Mouse (Mus musculus) cerebellum, adult 18-20 months (tissue): Measurements from ENCODE around the gene Cdh26.

Experiments used
- DNase-seq, 2 experiments: peaks; one replicate each; pipeline ENCODE4 v3.0.0; 2021

Cdh26 gene

DNA sequence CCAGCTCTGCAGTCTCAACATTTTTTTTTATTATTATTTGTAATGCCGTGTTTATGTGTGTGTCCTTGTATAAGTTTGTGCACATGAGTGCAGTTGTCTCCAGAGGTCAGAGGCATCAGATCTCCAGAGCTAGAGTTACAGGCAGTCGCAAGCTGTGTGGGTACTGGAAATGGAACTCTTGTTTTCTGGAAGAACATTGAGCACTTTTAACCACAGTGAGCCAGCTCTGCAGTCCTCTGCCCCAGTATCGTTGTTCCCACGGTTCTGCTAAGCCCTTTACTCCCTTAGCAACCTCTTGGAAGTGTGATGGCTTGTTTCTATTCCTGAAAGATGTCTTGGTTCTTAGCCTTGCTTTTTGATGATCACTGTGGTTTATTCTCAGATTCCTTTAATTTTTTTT, 19.1 kb downstream of the Cdh26 start:
- no peak for DNase-seq

DNA sequence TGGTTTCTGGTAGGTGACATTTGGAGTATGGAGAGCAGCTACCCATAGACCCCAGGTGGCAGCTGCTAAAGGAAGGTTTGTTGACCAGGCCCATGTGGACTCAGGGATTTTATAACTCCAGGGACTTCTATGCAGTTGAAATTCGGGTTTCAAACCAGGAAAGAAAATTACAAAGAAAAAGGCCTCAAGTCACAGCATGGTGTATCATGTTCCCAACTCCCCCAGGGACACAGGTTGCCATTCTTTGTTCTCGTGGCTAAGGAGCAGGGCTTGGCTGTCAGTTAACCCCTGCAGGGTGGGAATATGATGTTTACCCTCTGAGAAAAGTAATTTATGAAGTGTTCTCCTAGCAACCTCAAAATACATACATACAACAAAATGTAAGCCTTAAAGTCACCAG, 19.9 kb downstream of the Cdh26 start:
- DNase-seq = no peak

GRCm38 (mm10) chr2:178450961-178451360, 20.6 kb downstream of the Cdh26 start:
- no peak for DNase-seq

GRCm38 (mm10) chr2:178454664-178455516, 24.6 kb downstream of the Cdh26 start:
- no peak for DNase-seq

DNA sequence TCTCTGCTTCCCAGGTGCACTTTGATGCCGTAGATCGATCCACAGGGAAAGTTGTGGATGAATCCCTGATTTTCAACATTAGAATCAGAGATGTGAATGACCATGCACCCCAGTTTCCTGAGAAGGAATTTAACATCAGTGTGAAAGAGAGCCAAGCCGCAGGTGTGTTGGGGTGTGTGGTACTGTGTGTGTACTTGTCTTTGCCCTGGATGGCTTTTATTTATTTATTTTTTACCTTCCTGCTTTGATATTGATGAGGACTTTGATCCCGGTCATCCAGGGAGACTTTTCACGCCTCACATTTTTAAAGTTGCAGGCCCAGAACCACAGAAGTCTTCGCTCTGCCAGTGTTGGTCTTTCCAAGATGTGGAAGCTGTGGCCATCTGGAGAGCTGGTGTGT, 27.1 kb downstream of the Cdh26 start:
- DNase-seq = no peak

GRCm38 (mm10) chr2:178460353-178460752, 30.0 kb downstream of the Cdh26 start:
- no peak for DNase-seq

- DNase-seq = no peak
These were observed 41.5 kb downstream of the Cdh26 start for GRCm38 (mm10) chr2:178471546-178472480.

- no peak for DNase-seq
These were observed 43.6 kb downstream of the Cdh26 start for GRCm38 (mm10) chr2:178473916-178474315.

DNA sequence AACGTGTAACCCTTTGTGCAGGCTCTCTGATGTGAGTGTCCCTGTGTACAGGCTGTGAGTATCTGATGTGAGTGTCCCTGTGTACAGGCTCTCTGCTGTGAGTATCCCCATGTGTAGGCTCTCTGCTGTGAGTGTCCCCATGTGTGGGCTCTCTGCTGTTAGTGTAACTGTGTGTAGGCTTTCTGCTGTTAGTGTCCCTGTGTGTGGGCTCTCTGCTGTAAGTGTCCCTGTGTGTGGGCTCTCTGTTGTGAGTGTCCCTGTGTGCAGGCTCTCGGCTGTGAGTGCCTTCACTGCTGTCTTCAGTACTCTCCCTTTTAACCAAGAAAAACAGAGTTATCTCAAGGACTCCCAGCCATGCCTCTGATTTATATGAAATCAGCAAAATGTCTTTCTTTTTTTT, 46.9 kb downstream of the Cdh26 start:
- DNase-seq = no peak

DNA sequence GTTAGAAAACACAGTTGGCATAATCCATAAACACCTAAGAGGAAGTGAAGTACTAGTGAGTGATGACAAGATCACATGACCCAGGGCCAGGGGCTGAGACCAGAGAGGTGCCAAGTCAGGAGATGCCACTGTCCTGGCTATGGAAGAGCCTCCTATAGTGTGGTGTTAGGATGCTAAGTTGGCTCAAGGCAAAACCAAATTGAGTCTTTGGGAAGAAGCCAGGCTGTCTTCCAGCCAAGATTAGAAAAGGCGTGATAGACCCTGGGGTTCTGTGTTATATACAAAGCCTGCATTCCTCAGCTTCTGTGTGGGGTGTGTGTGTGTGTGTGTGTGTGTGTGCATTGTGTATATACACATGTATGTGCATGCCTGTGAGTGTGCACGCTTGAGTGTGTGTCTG, 48.7 kb downstream of the Cdh26 start:
- DNase-seq = no peak

DNA sequence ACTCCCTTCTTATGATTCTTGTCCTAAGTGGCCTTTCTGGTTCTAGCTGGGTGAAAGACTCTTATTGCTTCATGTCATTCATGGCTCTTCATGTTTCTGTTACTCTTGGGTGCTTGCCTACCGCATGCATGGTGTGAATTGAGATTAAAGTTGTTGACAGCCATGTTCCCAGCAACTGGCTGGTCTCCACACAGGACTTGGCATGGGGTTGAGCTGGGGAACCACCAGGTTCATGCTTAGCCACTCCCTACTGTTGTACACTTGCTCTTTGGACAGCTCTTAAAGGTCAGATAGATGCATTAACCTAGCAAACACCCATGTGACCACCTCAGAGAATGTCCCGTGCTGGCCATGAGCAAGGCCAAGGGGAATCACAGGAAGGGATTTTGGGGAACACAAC, 50.6 kb downstream of the Cdh26 start:
- no peak for DNase-seq

DNA sequence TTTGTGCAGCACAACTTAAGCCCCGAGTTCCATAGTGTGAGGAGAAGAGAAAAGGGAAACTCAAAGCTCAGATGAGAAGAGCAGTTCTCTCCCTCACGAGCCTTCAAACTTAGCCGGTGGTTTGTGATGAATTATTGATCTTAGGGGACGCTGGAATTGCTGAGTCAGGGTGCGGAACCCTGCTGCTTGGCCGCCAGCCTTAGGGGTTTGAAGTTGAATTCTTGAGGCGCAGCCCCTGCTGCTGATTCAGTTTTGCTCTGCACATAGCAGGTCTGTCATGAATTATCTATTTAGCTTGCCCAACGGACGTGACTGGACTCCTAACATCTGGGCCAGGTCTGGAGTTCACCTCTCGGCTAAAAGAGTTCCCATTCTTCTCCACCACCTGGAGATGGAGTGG, 53.1 kb downstream of the Cdh26 start:
- DNase-seq = no peak

DNA sequence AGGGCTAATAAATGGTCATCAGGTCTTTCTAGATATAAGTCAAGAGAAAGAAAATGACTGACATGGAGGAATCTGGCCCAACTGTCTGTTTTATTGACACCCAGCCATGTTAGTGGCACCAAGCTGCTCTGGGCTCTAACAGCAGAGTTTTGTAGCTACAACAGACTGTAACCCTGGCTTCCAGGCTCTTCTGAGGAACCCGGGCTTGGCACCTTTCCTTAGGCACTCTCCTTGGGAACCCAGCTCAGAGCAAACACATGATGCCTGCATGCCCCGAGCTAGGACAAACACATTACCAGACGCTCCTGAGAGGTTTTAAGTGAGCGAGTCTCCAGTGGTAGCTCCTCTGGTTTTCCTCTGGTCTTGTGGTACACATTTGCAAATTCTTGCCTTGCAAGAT, 57.9 kb downstream of the Cdh26 start:
- DNase-seq = no peak

- DNase-seq = no peak
These were observed 60.1 kb downstream of the Cdh26 start for GRCm38 (mm10) chr2:178490245-178490920.

DNA sequence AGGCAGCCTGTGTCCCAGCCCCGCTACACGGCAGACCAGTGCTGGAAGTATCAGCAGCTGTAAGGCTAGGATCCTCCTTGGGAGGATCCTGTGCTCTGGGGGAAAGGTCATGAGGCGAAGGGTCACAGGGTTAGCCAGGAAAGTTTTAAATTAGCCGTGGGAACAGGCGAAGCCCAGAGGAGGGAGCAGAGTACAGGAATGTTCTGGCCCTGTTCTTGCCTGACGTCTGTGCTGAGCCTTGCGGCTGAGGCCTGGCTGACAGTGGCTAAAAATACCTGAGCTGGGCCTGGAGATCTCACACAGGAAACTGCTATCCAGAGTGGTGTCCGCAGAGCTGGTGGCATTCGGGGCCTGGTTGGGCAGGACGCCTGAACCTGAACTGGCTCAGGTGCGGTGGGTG, 63.7 kb downstream of the Cdh26 start:
- no peak for DNase-seq

DNA sequence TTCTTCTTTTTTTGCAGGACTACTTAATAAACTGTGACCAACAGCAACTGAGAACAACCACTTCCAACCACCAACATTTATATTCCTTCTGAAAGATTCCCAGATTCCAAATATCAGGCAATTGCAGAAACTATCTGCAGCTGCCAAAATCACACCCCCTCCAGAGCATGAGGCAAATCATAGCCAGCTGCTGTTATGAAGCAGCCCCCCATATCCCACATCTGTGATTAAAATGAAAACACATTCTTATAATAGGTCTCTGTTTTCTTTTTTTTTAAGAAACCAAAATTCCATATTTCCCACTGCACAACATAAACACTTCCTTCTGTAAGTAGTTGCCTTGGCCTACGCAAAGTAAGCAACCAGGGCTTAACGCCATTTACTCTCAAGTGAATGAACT, 65.5 kb downstream of the Cdh26 start:
- DNase-seq = no peak

- DNase-seq = no peak
These were observed 67.6 kb downstream of the Cdh26 start for GRCm38 (mm10) chr2:178497900-178498299.

DNA sequence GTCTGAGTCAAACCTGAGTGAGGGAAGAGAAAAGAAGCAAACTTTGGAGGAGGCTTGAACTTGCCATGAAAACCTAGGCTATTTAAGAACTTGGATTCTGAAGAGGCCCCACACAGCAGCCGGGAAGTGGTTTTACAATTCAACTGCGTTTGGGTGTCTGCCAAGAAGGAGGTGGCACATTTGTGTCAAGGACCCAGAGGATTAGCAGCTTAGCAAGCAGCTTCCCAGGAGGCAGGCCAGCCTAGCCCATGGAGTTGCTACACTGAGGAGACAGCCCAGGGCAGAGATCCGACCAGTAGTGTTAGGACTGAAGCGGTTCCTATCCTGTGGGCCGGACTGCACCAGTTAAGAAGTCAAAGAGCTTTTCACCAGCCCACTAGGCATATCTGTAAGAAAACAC, 68.1 kb downstream of the Cdh26 start:
- no peak for DNase-seq

DNA sequence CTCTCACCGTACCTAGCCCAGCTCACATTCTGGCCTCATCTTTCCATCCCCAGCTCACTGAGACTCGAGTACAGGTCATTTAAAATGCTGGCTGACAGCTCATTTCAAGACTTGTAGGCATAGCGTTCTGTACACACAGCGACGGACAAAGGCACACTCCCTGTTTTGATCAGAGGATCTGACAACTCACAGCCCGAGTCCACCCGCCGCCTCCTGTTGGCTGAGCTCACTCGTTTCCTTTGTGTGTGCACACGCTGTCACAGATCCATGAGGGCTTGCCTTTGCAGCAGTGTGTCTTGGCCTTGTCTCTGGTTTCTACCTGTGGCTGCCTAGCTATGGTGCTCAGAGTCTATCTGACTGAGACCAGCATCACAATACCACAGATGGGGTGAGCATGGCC, 72.1 kb downstream of the Cdh26 start:
- no peak for DNase-seq

DNA sequence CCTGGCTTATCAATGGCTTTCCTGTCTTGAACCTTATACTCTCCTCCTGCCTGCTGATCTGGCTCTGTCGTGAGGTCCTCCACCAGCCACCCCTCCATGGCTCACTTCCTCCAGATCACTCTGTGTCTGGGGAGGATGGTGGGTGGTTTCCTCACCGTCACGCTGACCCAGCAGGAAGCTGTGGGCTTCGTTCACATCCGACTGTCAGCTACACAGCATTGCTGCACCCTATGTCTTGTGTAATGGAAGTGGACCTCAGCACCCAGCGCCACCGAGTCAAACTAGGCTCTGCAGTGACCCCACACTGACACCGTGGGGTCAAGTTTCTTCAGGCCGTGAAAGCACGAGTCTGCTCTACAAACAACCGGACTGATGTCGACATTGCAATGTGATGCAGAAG, 75.7 kb downstream of the Cdh26 start:
- DNase-seq = no peak

DNA sequence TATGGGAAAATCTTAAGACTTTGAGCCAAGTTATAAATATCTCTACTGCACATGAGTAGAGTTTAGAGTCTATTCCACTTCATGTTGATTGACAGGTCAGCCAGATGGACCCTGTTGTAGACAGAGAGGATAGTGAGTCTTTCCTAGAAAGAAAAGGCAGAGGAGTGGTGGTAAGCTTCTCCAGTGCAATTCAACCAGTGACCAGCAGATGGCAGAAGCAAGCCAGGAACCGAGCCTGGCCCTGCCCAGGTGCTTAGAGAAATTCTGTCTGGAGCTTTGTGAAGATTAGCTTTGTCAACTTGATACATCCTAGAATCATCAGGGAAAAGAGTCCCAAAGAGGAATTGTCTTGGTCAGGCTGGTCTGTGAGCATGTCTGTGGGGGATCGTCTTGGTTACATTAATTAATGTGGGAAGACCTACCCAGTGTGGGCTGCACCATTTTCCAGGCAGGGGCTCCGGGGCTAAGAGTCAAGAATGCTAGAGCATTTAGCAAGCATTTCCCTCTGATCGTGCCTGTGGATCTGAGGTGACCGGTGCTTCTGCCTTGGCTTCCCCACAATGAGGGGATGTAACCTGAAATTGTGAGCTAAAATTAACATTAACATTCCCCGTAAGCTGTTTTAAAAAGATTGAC, 77.2 kb downstream of the Cdh26 start:
- DNase-seq = peak; percentile 67 to 83

DNA sequence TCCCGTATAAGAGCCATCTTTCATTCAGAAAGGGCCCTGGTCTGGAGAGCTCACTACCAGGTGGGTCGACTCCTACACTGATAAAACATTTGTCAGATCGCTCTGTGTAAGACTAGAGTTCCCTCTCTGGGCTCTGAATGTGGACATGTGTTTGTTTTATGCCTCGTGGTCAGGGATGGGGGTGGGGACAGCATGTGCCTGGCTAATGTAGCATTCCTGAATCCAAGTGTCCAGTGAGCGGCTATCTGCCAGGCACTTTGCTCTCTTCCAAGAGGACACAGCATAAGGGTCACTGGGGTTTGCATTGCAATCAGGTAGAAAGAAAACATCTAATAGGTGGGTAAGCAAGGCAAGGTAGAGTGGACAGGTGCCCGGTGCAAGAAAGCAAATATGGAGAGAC, 77.9 kb downstream of the Cdh26 start:
- DNase-seq = no peak

DNA sequence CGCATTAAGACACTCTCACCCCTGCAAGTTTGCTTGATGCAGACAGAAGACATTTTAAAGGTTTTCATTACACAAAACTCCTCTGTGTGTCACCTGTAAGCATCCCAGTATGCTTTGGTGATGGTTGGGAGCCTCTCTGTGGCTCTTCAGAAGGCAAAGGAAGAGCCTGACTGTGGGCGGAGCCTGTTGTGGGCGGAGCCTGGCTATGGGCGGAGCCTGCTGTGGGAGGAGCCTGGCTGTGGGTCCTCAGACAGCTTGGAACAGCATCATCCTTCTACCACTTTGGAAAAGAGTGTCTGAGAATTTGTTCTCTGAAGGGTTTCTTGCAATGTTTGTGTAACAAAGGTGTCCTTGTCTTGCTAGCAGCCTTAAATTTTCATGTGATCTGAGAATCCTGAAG, 82.7 kb downstream of the Cdh26 start:
- no peak for DNase-seq
